Mouse (Mus musculus) CH12.LX (cell line): ENCODE data around the gene Rps6ka1. TPM values are rescaled to one million over a fixed set of nuclear protein-coding genes. Genes with fewer than 3 reads are reported as not detected.
"Not testable (repeated sequence)": the region's sequence is repeated elsewhere in the genome, so short reads cannot be mapped to it uniquely, and the experiment has no call there.

Source experiments
- DNase-seq: peaks from one replicate; pipeline ENCODE4 v3.0.0-alpha.2; 2013; ENCODE audit errors: extremely low read depth
- H3K27ac ChIP-seq: 2 replicates; pipeline ENCODE4 v1.5.1; 2012; ENCODE audit warnings: low read depth, mild to moderate bottlenecking, control low read depth, moderate library complexity; ENCODE audit not compliant: insufficient read depth
- H3K27me3 ChIP-seq: replicated peaks from 2 replicates; pipeline ENCODE3; 2012; ENCODE audit warnings: inconsistent platforms
- H3K36me3 ChIP-seq, 2 experiments: replicated peaks in 1 of 2; 2 replicates each; pipeline versions ENCODE3 to v1.6.1; 2012; ENCODE audit warnings: inconsistent platforms in 1 of 2, low read length in 1 of 2, mild to moderate bottlenecking in 1 of 2, mixed read lengths in 1 of 2, moderate library complexity in 1 of 2; ENCODE audit not compliant: control insufficient read depth in 1 of 2, insufficient read depth in 1 of 2
- H3K4me1 ChIP-seq, 2 experiments: 2 replicates each; pipeline ENCODE4 v1.6.1; 2012; ENCODE audit warnings: inconsistent platforms in 1 of 2, moderate library complexity in 1 of 2; ENCODE audit not compliant: insufficient read depth in 2 of 2, control insufficient read depth in 1 of 2
- H3K4me2 ChIP-seq: 2 replicates; pipeline ENCODE4 v1.6.1; 2012; ENCODE audit warnings: low read depth, mild to moderate bottlenecking, control low read depth; ENCODE audit not compliant: poor library complexity, insufficient read depth, severe bottlenecking
- H3K4me3 ChIP-seq, 3 experiments: fragments of 150-350 bp in 1 of 3; sonication (generic) in 1 of 3; replicated peaks in 1 of 3; 2 replicates each; pipeline versions ENCODE3 to v1.5.1; 2011 to 2012; ENCODE audit warnings: low read depth in 2 of 3, low read length in 2 of 3, mild to moderate bottlenecking in 2 of 3, moderate library complexity in 2 of 3, control low read depth in 1 of 3, improper control_type of control experiment in 1 of 3, inconsistent platforms in 1 of 3, mixed read lengths in 1 of 3; ENCODE audit not compliant: poor library complexity in 1 of 3
- H3K79me2 ChIP-seq: replicated peaks from 2 replicates; pipeline ENCODE4 v1.6.1; 2012; ENCODE audit warnings: mild to moderate bottlenecking, moderate library complexity; ENCODE audit not compliant: control insufficient read depth, poor library complexity, insufficient read depth, severe bottlenecking; ENCODE audit errors: extremely low read depth
- H3K9ac ChIP-seq: 2 replicates; pipeline ENCODE4 v1.6.1; 2012; ENCODE audit warnings: low read depth, mild to moderate bottlenecking, control low read depth, moderate library complexity; ENCODE audit not compliant: insufficient read depth
- H3K9me3 ChIP-seq: replicated peaks from 2 replicates; pipeline ENCODE3; 2012; ENCODE audit warnings: low read length, inconsistent platforms, mixed read lengths
- BHLHE40 ChIP-seq: IDR thresholded peaks from 2 replicates; pipeline ENCODE4 v1.6.1; 2011; ENCODE audit warnings: mild to moderate bottlenecking, low read depth, low read length, improper control_type of control experiment
- CHD1 ChIP-seq: IDR thresholded peaks from 2 replicates; pipeline ENCODE4 v1.6.1; 2012; ENCODE audit warnings: low read depth, low read length, improper control_type of control experiment, inconsistent platforms
- E2F4 ChIP-seq: IDR thresholded peaks from 2 replicates; pipeline ENCODE4 v1.6.1; 2011; ENCODE audit warnings: low read depth, low read length, improper control_type of control experiment; ENCODE audit not compliant: insufficient replicate concordance
- JUND ChIP-seq: conservative IDR thresholded peaks from 2 replicates; pipeline ENCODE4 v1.6.1; 2011; ENCODE audit warnings: low read depth, low read length, improper control_type of control experiment
- MAFK ChIP-seq: IDR thresholded peaks from 2 replicates; pipeline ENCODE4 v1.6.1; 2011; ENCODE audit warnings: low read length, improper control_type of control experiment; ENCODE audit not compliant: insufficient replicate concordance
- MAX ChIP-seq: IDR thresholded peaks from 2 replicates; pipeline ENCODE4 v1.6.1; 2011; ENCODE audit warnings: low read length, improper control_type of control experiment
- MXI1 ChIP-seq: IDR thresholded peaks from 2 replicates; pipeline ENCODE4 v1.6.1; 2011; ENCODE audit warnings: mild to moderate bottlenecking, low read depth, low read length, improper control_type of control experiment
- NELFE ChIP-seq: IDR thresholded peaks from 2 replicates; pipeline ENCODE4 v1.6.1; 2011; ENCODE audit warnings: low read depth, low read length, improper control_type of control experiment
- NRF1 ChIP-seq: IDR thresholded peaks from 2 replicates; pipeline ENCODE4 v1.6.1; 2014; ENCODE audit warnings: low read depth, mild to moderate bottlenecking, inconsistent platforms, low read length, improper control_type of control experiment, moderate library complexity
- PAX5 ChIP-seq: IDR thresholded peaks from 2 replicates; pipeline ENCODE4 v1.6.1; 2012; ENCODE audit warnings: low read length, inconsistent platforms, mixed read lengths
- POLR2A ChIP-seq: IDR thresholded peaks from 2 replicates; pipeline ENCODE4 v1.6.1; 2011; ENCODE audit warnings: low read depth, mild to moderate bottlenecking, improper control_type of control experiment, low read length
- SIN3A ChIP-seq: IDR thresholded peaks from 2 replicates; pipeline ENCODE4 v1.6.1; 2012; ENCODE audit warnings: low read length, improper control_type of control experiment, inconsistent platforms
- TBP ChIP-seq: conservative IDR thresholded peaks from 2 replicates; pipeline ENCODE4 v1.6.1; 2011; ENCODE audit warnings: low read depth, low read length, improper control_type of control experiment
- TCF12 ChIP-seq: IDR thresholded peaks from 2 replicates; pipeline ENCODE4 v1.6.1; 2014; ENCODE audit warnings: low read depth, mild to moderate bottlenecking, inconsistent platforms, low read length, improper control_type of control experiment
- USF2 ChIP-seq: conservative IDR thresholded peaks from 2 replicates; pipeline ENCODE4 v1.6.1; 2011; ENCODE audit warnings: low read depth, low read length, improper control_type of control experiment
- ZKSCAN1 ChIP-seq: IDR thresholded peaks from 2 replicates; pipeline ENCODE4 v1.6.1; 2012; ENCODE audit warnings: low read depth, inconsistent platforms, low read length, improper control_type of control experiment, borderline replicate concordance
- dilution Hi-C: fragments of 300-500 bp; cut with MboI; formaldehyde crosslinking; loops from 2 replicates; pipeline ENCODE4 v1.14.3; 2020; ENCODE audit warnings: low sequenced_read_pairs; ENCODE audit not compliant: extremely low pct_unique_long_range_greater_than_20kb, extremely low pct_ligation_motif_present
- in situ Hi-C: fragments of 300-500 bp; cut with MboI; formaldehyde crosslinking; loops from 3 replicates; pipeline ENCODE4 v1.14.3; 2019; ENCODE audit warnings: low sequenced_read_pairs, low pct_ligation_motif_present, low pct_unique_long_range_greater_than_20kb, mixed read lengths
- polyA plus RNA-seq: library from polyadenylated mRNA; unstranded; fragments of >175 nt; gene quantifications from 2 replicates; pipeline ENCODE4 v1.2.1, GENCODE M21; 2012; ENCODE audit warnings: low read depth; ENCODE audit not compliant: insufficient read length
- total RNA-seq, 2 experiments: library from RNA; depleted of rRNA; stranded (reverse); fragments of 300-350 nt in 1 of 2; fragments of >200 nt in 1 of 2; gene quantifications; 2 replicates each; pipeline ENCODE4 v1.2.3; 2012 to 2014

Rps6ka1 gene
- total and polyA plus RNA-seq, 3 experiments: 72.5 to 130 (median 123) TPM

DNA sequence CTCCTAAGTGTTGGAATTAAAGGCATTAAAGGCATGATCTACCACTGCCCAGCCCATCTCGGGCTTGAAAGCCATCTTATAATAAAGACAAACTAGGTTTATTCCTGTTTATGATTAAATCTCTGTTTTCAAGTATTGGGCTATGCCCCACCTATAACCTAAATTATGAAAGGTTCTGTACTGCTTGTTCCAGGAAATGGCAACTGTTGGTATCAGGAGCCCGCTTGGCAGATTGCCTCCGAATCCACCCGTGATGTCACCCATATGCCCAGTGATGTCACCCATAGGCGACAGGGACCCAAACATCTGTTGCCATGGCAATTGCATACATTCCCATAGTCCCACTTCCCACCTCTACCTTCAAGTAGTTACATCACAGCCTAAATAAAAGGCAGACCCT lies 36.1 kb upstream of the Rps6ka1 start:
- Histone ChIP-seq H3K27ac (no peak overlapping the region), H3K9me3 (no peaks in the 10 kb centered on the region), H3K27me3 (no peaks in the 10 kb centered on the region), H3K79me2 (no peaks in the 10 kb centered on the region), H3K4me1 (peaks cover 0 to 4% of the 10 kb centered on the region in 2 experiments; a peak in 2 of 4 replicates), H3K9ac (no peak overlapping the region), H3K36me3 (no peaks in the 10 kb centered on the region), H3K4me2 (no peak overlapping the region), H3K4me3 (no peak overlapping the region)
- TF ChIP-seq NELFE (no peak), TCF12 (no peak), NRF1 (no peak), MAX (no peak), BHLHE40 (no peak), USF2 (no peak), MAFK (no peak), SIN3A (no peak), MXI1 (no peak), ZKSCAN1 (no peak)
- dilution Hi-C loops: no loop called here
- DNase-seq: no peak
- in situ Hi-C loops: no loop called here

DNA sequence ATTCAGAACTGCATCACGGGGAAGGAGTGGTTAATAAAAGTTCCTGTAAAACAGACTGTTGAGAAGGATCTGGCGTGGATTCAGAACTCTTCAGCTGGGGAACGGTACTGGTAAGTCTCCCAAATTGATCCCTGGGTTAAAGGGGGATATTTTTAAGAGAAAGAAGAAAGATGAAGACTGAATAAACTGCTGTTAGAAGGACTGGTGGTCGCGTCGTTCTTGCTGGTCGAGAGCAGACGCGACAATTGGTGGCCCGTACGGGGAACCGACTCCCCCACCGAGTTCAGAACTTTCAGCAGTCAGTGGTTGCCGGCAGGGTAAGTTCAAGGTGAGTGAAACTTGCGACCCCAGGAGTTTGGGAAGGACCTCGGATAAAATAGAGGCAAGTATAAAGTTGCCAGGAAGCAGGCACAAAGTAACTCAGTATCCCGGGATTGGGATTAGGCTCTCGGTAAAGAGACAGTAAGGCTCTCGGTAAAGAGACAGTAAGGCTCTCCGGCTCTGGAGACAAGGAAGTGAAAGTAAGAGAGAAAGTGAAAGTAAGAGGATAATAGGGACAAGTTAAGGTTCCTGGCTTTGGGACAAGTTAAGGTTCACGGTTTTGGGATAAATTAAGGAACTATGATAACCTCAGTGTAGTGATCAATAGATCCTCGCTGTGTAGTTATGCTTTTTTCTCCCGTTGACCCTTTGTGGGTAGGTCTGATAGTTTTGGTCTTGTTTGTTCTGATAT lies 30.7 kb upstream of the Rps6ka1 start:
- H3K27ac ChIP-seq, in situ Hi-C loops, DNase-seq, H3K4me1 ChIP-seq, H3K4me2 ChIP-seq, H3K9me3 ChIP-seq, H3K4me3 ChIP-seq, H3K36me3 ChIP-seq, H3K27me3 ChIP-seq, H3K9ac ChIP-seq, H3K79me2 ChIP-seq, dilution Hi-C loops: not testable (repeated sequence)

DNA sequence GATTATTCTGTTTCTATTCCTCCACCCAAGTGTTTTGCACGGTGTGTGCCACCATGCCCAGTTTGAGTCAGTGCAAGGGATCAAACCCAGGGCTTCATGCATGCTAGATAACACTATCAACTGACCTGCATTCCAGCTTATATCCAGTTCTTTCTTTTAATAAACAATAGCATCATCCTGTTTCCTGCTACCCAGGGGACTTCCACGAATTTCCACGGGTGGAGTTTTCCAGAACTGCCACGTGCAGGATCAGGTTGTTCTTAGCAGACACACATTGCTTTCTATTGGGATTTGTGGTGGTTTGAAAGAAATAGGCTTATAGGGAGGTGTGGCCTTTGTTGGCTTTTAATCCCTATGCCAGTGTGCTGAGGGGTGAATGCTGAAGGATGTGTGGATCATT lies 24.4 kb upstream of the Rps6ka1 start:
- DNase-seq: no peak
- Histone ChIP-seq H3K9ac (no peak overlapping the region), H3K27me3 (no peaks in the 10 kb centered on the region), H3K36me3 (no peaks in the 10 kb centered on the region), H3K27ac (no peak overlapping the region), H3K9me3 (no peaks in the 10 kb centered on the region), H3K4me2 (no peak overlapping the region), H3K4me1 (no peaks in the 10 kb centered on the region; a peak in 1 of 4 replicates), H3K4me3 (no peak overlapping the region), H3K79me2 (no peaks in the 10 kb centered on the region)
- no peak for TF ChIP-seq PAX5
- TF ChIP-seq CHD1: no peak
- TF ChIP-seq USF2: no peak
- TF ChIP-seq E2F4: no peak
- TF ChIP-seq TBP: no peak
- TF ChIP-seq JUND: no peak
- no peak for TF ChIP-seq POLR2A
- no peak for TF ChIP-seq NRF1
- dilution Hi-C loops: no loop called here
- in situ Hi-C loops: no loop called here
